ENCODE assay signal across 17 mouse cellular contexts in genomic region chr6:91331886-91332285, GRCm38 (mm10).
"Had no signal": no experiment of that assay in that cellular context is flagged by ENCODE, and none has a peak within 500 bp of the region (broad histone marks: within the 10 kb centered on the region; RNA-seq: fewer than 3 reads in every experiment).

No protein-coding gene starts in this region.

- H3K36me3 ChIP-seq: midbrain, embryonic 12.5 days; midbrain, embryonic 15.5 days; neural tube, embryonic 13.5 days; neural tube, embryonic 15.5 days had no signal

- H3K4me1 ChIP-seq: midbrain, embryonic 15.5 days had no signal

- H3K4me2 ChIP-seq: lung, embryonic 14.5 days; midbrain, embryonic 12.5 days; midbrain, embryonic 15.5 days; neural tube, embryonic 13.5 days; neural tube, embryonic 15.5 days had no signal

- ATAC-seq: midbrain, embryonic 15.5 days had no signal

- H3K4me3 ChIP-seq: midbrain, embryonic 12.5 days; midbrain, embryonic 15.5 days; myocyte; neural tube, embryonic 13.5 days; neural tube, embryonic 15.5 days had no signal

- H3K9me3 ChIP-seq: midbrain, embryonic 12.5 days; midbrain, embryonic 15.5 days; neural tube, embryonic 13.5 days; neural tube, embryonic 15.5 days had no signal

- H3K9ac ChIP-seq: liver, embryonic 14.5 days; lung, embryonic 14.5 days; midbrain, embryonic 12.5 days; midbrain, embryonic 15.5 days; neural tube, embryonic 13.5 days; neural tube, embryonic 15.5 days had no signal

- H3K27ac ChIP-seq: liver, embryonic 14.5 days; midbrain, embryonic 12.5 days; midbrain, embryonic 15.5 days; neural tube, embryonic 13.5 days; neural tube, embryonic 15.5 days had no signal

- DNase-seq: lung, adult 18-20 months; lung, embryonic 14.5 days; lung, postnatal 10 days; retina, postnatal 1 day; right cerebral cortex, adult 18-20 months; right cerebral cortex, postnatal 25 days; right cerebral cortex, postnatal 4 days; spleen, adult 18-20 months; thymus, adult 18-20 months; thymus, postnatal 14 days; thymus, postnatal 36 days had no signal

- H3K27me3 ChIP-seq: midbrain, embryonic 15.5 days; neural tube, embryonic 13.5 days; neural tube, embryonic 15.5 days had no signal
